Comparison of ENCODE assay signal across 32 mouse cellular contexts in the genomic region with DNA sequence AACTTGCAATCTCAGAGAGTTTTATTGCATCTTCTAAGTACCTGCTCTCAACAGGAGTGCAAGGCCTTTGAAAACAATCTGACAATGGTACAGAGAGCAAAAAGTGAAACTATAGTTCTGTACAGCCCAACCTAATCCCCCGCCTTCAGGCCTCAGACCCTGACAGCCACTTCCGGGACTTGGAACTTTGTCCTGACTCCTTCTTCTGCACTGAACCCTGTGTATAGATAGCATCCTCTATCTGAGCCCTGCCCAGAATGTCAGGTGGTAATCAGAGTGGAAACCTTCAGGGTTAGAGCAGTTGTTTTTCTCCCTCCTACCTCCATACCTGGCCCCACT. TPM values are rescaled to one million over a fixed set of nuclear protein-coding genes. Genes with fewer than 3 reads are reported as not detected.
DNase-seq lines count a peak whose midpoint lies in the region; ATAC-seq and TF ChIP-seq lines count a peak whose summit lies in the region.
"Had no signal": no experiment of that assay in that cellular context is flagged by ENCODE, and none has a peak within 500 bp of the region (broad histone marks: within the 10 kb centered on the region; RNA-seq: fewer than 3 reads in every experiment).

Gene H2-T3, minus strand, starts transcription at position 119 of the 339 bp plus-strand sequence.

- TF ChIP-seq CTCF in thymus, adult 2 months (IDR thresholded peaks at IDR 0.05; ENCODE audit: borderline replicate concordance, control insufficient read depth, extremely low read depth, insufficient read depth, low read length, poor library complexity) = no peak

- peak within 1 kb of the TSS; percentile 55 for H3K9ac ChIP-seq in intestine, embryonic 16.5 days (ENCODE audit: low read depth, low read length)
- H3K9ac ChIP-seq in hindbrain, embryonic 12.5 days = no peak within 1 kb of the TSS
- H3K9ac ChIP-seq: liver, embryonic 12.5 days; liver, postnatal 0 days had no signal

- peak; percentile 27 for DNase-seq in thymus, adult 2 months
- DNase-seq in thymus, adult 18-20 months = no peak
- DNase-seq in T-cell, adult 2 months (ENCODE audit: low spot score) = peak; percentile 15
- DNase-seq in thymus, postnatal 25 days = peak; percentile 49
- DNase-seq in urinary bladder, postnatal 25 days (ENCODE audit: low spot score) = no peak
- DNase-seq in spleen, postnatal 14 days (ENCODE audit: low spot score in 2 of 2) = no peak
- DNase-seq: adrenal gland, postnatal 25 days; B cell, adult 2 months; cerebellum, adult 11-12 months; cerebellum, postnatal 10 days; heart, adult 2 months; heart, postnatal 14 days; kidney, adult 2 months; left cerebral cortex, postnatal 4 days; liver, postnatal 0 days; lung, postnatal 4 days; midbrain, embryonic 14.5 days had no signal

- ATAC-seq in intestine, embryonic 16.5 days = peak; percentile 93
- ATAC-seq in hindbrain, embryonic 12.5 days (ENCODE audit: low FRiP score) = no peak
- ATAC-seq: forebrain, embryonic 16.5 days; hindbrain, postnatal 0 days; liver, embryonic 12.5 days; liver, postnatal 0 days; Patski had no signal

- H3K27me3 ChIP-seq in thymus, adult 2 months (ENCODE audit: control insufficient read depth, insufficient read depth, low read length) = no peaks in the 10 kb centered on the region
- H3K27me3 ChIP-seq in intestine, embryonic 16.5 days (replicated peaks; ENCODE audit: control insufficient read depth, insufficient read depth, low read length) = no peaks in the 10 kb centered on the region
- H3K27me3 ChIP-seq in hindbrain, embryonic 12.5 days = peaks cover 38% of the 10 kb centered on the region

- 97% methylated on average over 2 of the region's 2 CpGs for WGBS in thymus, adult 2 months
- 47% methylated on average over 2 of the region's 2 CpGs for whole genome bisulfite sequencing in intestine, embryonic 16.5 days
- 76% methylated on average over 2 of the region's 2 CpGs for WGBS in hindbrain, embryonic 12.5 days

- H3K36me3 ChIP-seq in thymus, adult 2 months (ENCODE audit: control insufficient read depth, insufficient read depth, low read length) = no peaks in the 10 kb centered on the region
- H3K36me3 ChIP-seq in intestine, embryonic 16.5 days (ENCODE audit: control insufficient read depth, insufficient read depth, low read length) = no peaks in the 10 kb centered on the region
- H3K36me3 ChIP-seq in hindbrain, embryonic 12.5 days = no peaks in the 10 kb centered on the region
- H3K36me3 ChIP-seq: liver, embryonic 12.5 days had no signal

- H3K27ac ChIP-seq in thymus, adult 2 months (ENCODE audit: control insufficient read depth, insufficient read depth, low read length) = no peak within 1 kb of the TSS
- peak within 1 kb of the TSS; percentile 85 for H3K27ac ChIP-seq in intestine, embryonic 16.5 days (ENCODE audit: low read length)
- H3K27ac ChIP-seq in hindbrain, embryonic 12.5 days = no peak within 1 kb of the TSS
- H3K27ac ChIP-seq: heart, adult 2 months; hindbrain, postnatal 0 days; kidney, postnatal 0 days; liver, embryonic 12.5 days had no signal

- peaks cover 30% of the 10 kb centered on the region for H3K4me1 ChIP-seq in thymus, adult 2 months (replicated peaks; ENCODE audit: control insufficient read depth, insufficient read depth, low read length)
- H3K4me1 ChIP-seq in intestine, embryonic 16.5 days (ENCODE audit: control insufficient read depth, insufficient read depth, low read length) = no peaks in the 10 kb centered on the region
- H3K4me1 ChIP-seq in hindbrain, embryonic 12.5 days = no peaks in the 10 kb centered on the region
- H3K4me1 ChIP-seq: liver, embryonic 12.5 days had no signal

- H3K4me3 ChIP-seq in thymus, adult 2 months (ENCODE audit: control insufficient read depth, insufficient read depth, low read length) = no peak within 1 kb of the TSS
- H3K4me3 ChIP-seq in intestine, embryonic 16.5 days (ENCODE audit: low read length) = peak within 1 kb of the TSS; percentile 44
- no peak within 1 kb of the TSS for H3K4me3 ChIP-seq in hindbrain, embryonic 12.5 days
- H3K4me3 ChIP-seq: erythroblast, embryonic 14.5 days; heart, adult 2 months; liver, embryonic 12.5 days had no signal

- TF ChIP-seq POLR2A in thymus, adult 2 months (IDR thresholded peaks at IDR 0.05; ENCODE audit: control insufficient read depth, extremely low read depth, insufficient read depth, low read length, poor library complexity) = no peak

- peak within 1 kb of the TSS; percentile 40 for H3K4me2 ChIP-seq in intestine, embryonic 16.5 days (ENCODE audit: low read depth, low read length)
- no peak within 1 kb of the TSS for H3K4me2 ChIP-seq in hindbrain, embryonic 12.5 days (replicated peaks)
- H3K4me2 ChIP-seq: liver, embryonic 12.5 days had no signal

- H3K9me3 ChIP-seq in intestine, embryonic 16.5 days (ENCODE audit: control insufficient read depth, low read length) = no peaks in the 10 kb centered on the region
- no peaks in the 10 kb centered on the region for H3K9me3 ChIP-seq in hindbrain, embryonic 12.5 days (replicated peaks)
- H3K9me3 ChIP-seq: liver, embryonic 12.5 days had no signal

RNA-seq across cellular contexts. Expression of gene H2-T3, which starts in this region (rescaled TPM):
- 1.7 and 2.5 TPM in 2 replicates for polyA plus RNA-seq in thymus, adult 2 months (2012; rRNA removed)
- 42.3 and 46.9 TPM in 2 replicates for polyA plus RNA-seq in intestine, embryonic 16.5 days (2015; fragmentation: Nextera tagmentation; extraction: Ambion mirVana)
- not detected in 2 replicates for polyA plus RNA-seq in hindbrain, embryonic 12.5 days (2016; fragmentation: Nextera tagmentation; extraction: Ambion mirVana)
- polyA plus RNA-seq: cortical plate, adult 2 months; embryonic facial prominence, embryonic 14.5 days; erythroblast, embryonic 14.5 days; forebrain, embryonic 11.5 days; forebrain, embryonic 16.5 days; heart, adult 2 months; heart, embryonic 14.5 days; hindbrain, embryonic 11.5 days; hindbrain, postnatal 0 days; kidney, adult 2 months; kidney, postnatal 0 days; limb, embryonic 14.5 days; liver, embryonic 12.5 days; liver, postnatal 0 days; midbrain, embryonic 14.5 days; neural tube, embryonic 14.5 days; Patski had no signal

Comparison
In these comparisons a context has a peak if more than half of its experiments do, and no peak if none do; other contexts are left out.
1. RNA of gene H2-T3 (polyA plus RNA-seq): 42.3 to 46.9 TPM in intestine, embryonic 16.5 days; 1.7 to 2.5 TPM in thymus, adult 2 months and not detected in hindbrain, embryonic 12.5 days; every median in the first group is over 10 times any median in the second.
2. DNase-seq: peak in thymus, adult 2 months (single experiment), T-cell, adult 2 months (single experiment) and thymus, postnatal 25 days (single experiment); none in thymus, adult 18-20 months (0 of 2), urinary bladder, postnatal 25 days (single experiment) and spleen, postnatal 14 days (0 of 2).